Mouse (Mus musculus) kidney, adult 2 months (tissue): ENCODE results near the gene Gm5127.

ENCODE experiments used
- CTCF ChIP-seq: fragments of 200-500 bp; conservative IDR thresholded peaks from 2 replicates; pipeline ENCODE4 v1.5.1; 2011; ENCODE audit warnings: low read depth, mild to moderate bottlenecking, control low read depth, low read length, moderate library complexity, mixed read lengths; ENCODE audit not compliant: insufficient read depth, insufficient read length
- POLR2A ChIP-seq: fragments of 200-500 bp; IDR thresholded peaks from one replicate; pipeline ENCODE4 v1.6.1; 2011; ENCODE audit warnings: low read depth, low read length, control low read depth

DNA sequence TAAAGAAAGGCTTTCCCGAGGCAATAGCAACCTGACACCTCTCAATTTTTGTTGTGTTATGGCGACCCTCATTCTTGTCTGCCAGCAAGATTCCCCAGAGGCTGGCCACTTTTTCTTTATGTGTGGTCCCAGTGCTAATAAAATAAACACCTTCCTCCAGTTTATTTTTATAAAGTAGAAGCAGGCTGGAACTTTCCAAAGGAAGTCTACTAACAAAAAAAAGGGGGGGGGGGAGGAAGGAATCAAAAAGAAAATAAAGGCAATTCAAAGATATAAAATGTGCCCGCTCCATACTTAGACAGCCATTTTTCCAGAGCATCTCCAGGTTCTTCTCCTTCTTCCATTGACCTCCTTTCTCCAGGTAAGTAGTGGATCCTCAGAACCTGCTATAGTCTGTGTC, at the start of gene Gm5127:
- TF ChIP-seq POLR2A (no peak), CTCF (no peak)
